Mouse (Mus musculus): Measurements from ENCODE around the gene Gm28230. TPM values are rescaled to one million over a fixed set of nuclear protein-coding genes. Genes with fewer than 3 reads are reported as not detected.

The Gm28230 gene
- total and polyA plus RNA-seq, 3 experiments = 0.89 to 1.7 (median 1.1) TPM

- H3K4me1 ChIP-seq (ENCODE audit: control insufficient read depth in 1 of 2, insufficient read depth in 2 of 2) = peaks cover 0 to 12% of the 10 kb centered on the region in 2 experiments; a peak in 2 of 4 replicates
- in situ Hi-C loops (cut with MboI; ENCODE audit: low pct_ligation_motif_present, low pct_unique_long_range_greater_than_20kb, low sequenced_read_pairs) = no loop called here
- H3K9ac ChIP-seq (ENCODE audit: insufficient read depth, low read depth) = no peak overlapping the region
- no peak for DNase-seq (ENCODE audit: extremely low read depth)
- dilution Hi-C loops (cut with MboI; ENCODE audit: extremely low pct_ligation_motif_present, extremely low pct_unique_long_range_greater_than_20kb, low sequenced_read_pairs) = no loop called here
- no peaks in the 10 kb centered on the region for H3K79me2 ChIP-seq (replicated peaks; ENCODE audit: control insufficient read depth, extremely low read depth, insufficient read depth, poor library complexity, severe bottlenecking)
- TF ChIP-seq CTCF (conservative IDR thresholded peaks at IDR 0.05 in 1 of 2, IDR thresholded peaks at IDR 0.05 in 1 of 2; ENCODE audit: low read depth in 2 of 2, low read length in 2 of 2) = no peak
- H3K9me3 ChIP-seq (replicated peaks; ENCODE audit: low read length) = peaks cover under 1% of the 10 kb centered on the region
- H3K4me3 ChIP-seq (replicated peaks in 1 of 3; ENCODE audit: low read depth in 2 of 3, low read length in 2 of 3, poor library complexity in 1 of 3) = no peak overlapping the region
- peaks cover under 1 to 7% of the 10 kb centered on the region in 2 experiments for H3K36me3 ChIP-seq (replicated peaks in 1 of 2; ENCODE audit: control insufficient read depth in 1 of 2, insufficient read depth in 1 of 2, low read length in 1 of 2)
- H3K4me2 ChIP-seq (ENCODE audit: insufficient read depth, low read depth, poor library complexity, severe bottlenecking) = no peak overlapping the region
- H3K27me3 ChIP-seq (replicated peaks) = no peaks in the 10 kb centered on the region
- H3K27ac ChIP-seq (ENCODE audit: insufficient read depth, low read depth) = no peak overlapping the region
Measured at GRCm38 (mm10) chr2:74751861-74752260, 25.3 kb downstream of the Gm28230 start.

- Histone ChIP-seq H3K36me3 (replicated peaks in 1 of 2; ENCODE audit: control insufficient read depth in 1 of 2, insufficient read depth in 1 of 2, low read length in 1 of 2) (peaks cover 0 to under 1% of the 10 kb centered on the region in 2 experiments), H3K27me3 (replicated peaks) (no peaks in the 10 kb centered on the region), H3K79me2 (replicated peaks; ENCODE audit: control insufficient read depth, extremely low read depth, insufficient read depth, poor library complexity, severe bottlenecking) (no peaks in the 10 kb centered on the region), H3K4me3 (replicated peaks in 1 of 3; ENCODE audit: low read depth in 2 of 3, low read length in 2 of 3, poor library complexity in 1 of 3) (no peak overlapping the region), H3K4me1 (ENCODE audit: control insufficient read depth in 1 of 2, insufficient read depth in 2 of 2) (peaks cover 0 to 12% of the 10 kb centered on the region in 2 experiments; a peak in 2 of 4 replicates), H3K9ac (ENCODE audit: insufficient read depth, low read depth) (no peak overlapping the region), H3K4me2 (ENCODE audit: insufficient read depth, low read depth, poor library complexity, severe bottlenecking) (no peak overlapping the region), H3K27ac (ENCODE audit: insufficient read depth, low read depth) (no peak overlapping the region), H3K9me3 (replicated peaks; ENCODE audit: low read length) (no peaks in the 10 kb centered on the region)
- no peak for DNase-seq (ENCODE audit: extremely low read depth)
- no peak for TF ChIP-seq CHD2 (IDR thresholded peaks at IDR 0.05; ENCODE audit: low read length)
- TF ChIP-seq TCF12 (IDR thresholded peaks at IDR 0.05; ENCODE audit: low read depth, low read length) = no peak
- TF ChIP-seq SIN3A (IDR thresholded peaks at IDR 0.05; ENCODE audit: low read length) = no peak
- no peak for TF ChIP-seq POLR2A (IDR thresholded peaks at IDR 0.05; ENCODE audit: low read depth, low read length)
- TF ChIP-seq MYC (IDR thresholded peaks at IDR 0.05; ENCODE audit: low read depth, low read length) = no peak
- no peak for TF ChIP-seq ELF1 (IDR thresholded peaks at IDR 0.05; ENCODE audit: low read depth, low read length)
- no peak for TF ChIP-seq JUN (IDR thresholded peaks at IDR 0.05; ENCODE audit: insufficient read depth, low read depth, low read length)
- TF ChIP-seq MXI1 (IDR thresholded peaks at IDR 0.05; ENCODE audit: low read depth, low read length) = no peak
- TF ChIP-seq NRF1 (IDR thresholded peaks at IDR 0.05; ENCODE audit: low read depth, low read length) = no peak
- TF ChIP-seq ZKSCAN1 (IDR thresholded peaks at IDR 0.05; ENCODE audit: borderline replicate concordance, low read depth, low read length) = no peak
- TF ChIP-seq E2F4 (IDR thresholded peaks at IDR 0.05; ENCODE audit: insufficient replicate concordance, low read depth, low read length) = no peak
- TF ChIP-seq MAZ (IDR thresholded peaks at IDR 0.05; ENCODE audit: low read depth, low read length) = no peak
- in situ Hi-C loops (cut with MboI; ENCODE audit: low pct_ligation_motif_present, low pct_unique_long_range_greater_than_20kb, low sequenced_read_pairs) (no loop called here), dilution Hi-C loops (cut with MboI; ENCODE audit: extremely low pct_ligation_motif_present, extremely low pct_unique_long_range_greater_than_20kb, low sequenced_read_pairs) (no loop called here)
Measured at GRCm38 (mm10) chr2:74752431-74753174, 26.1 kb downstream of the Gm28230 start.

GRCm38 (mm10) chr2:74753175-74753523 lies 26.6 kb downstream of the Gm28230 start:
- no peak overlapping the region for H3K4me2 ChIP-seq (ENCODE audit: insufficient read depth, low read depth, poor library complexity, severe bottlenecking)

More at GRCm38 (mm10) chr2:74753175-74753523, 26.6 kb downstream of the Gm28230 start:
- dilution Hi-C loops (cut with MboI; ENCODE audit: extremely low pct_ligation_motif_present, extremely low pct_unique_long_range_greater_than_20kb, low sequenced_read_pairs) = no loop called here
- Histone ChIP-seq H3K27ac (ENCODE audit: insufficient read depth, low read depth) (no peak overlapping the region), H3K36me3 (replicated peaks in 1 of 2; ENCODE audit: control insufficient read depth in 1 of 2, insufficient read depth in 1 of 2, low read length in 1 of 2) (no peaks in the 10 kb centered on the region), H3K4me1 (ENCODE audit: control insufficient read depth in 1 of 2, insufficient read depth in 2 of 2) (peaks cover 0 to 12% of the 10 kb centered on the region in 2 experiments; a peak in 2 of 4 replicates), H3K9me3 (replicated peaks; ENCODE audit: low read length) (no peaks in the 10 kb centered on the region), H3K27me3 (replicated peaks) (no peaks in the 10 kb centered on the region), H3K4me3 (replicated peaks in 1 of 3; ENCODE audit: low read depth in 2 of 3, low read length in 2 of 3, poor library complexity in 1 of 3) (no peak overlapping the region), H3K79me2 (replicated peaks; ENCODE audit: control insufficient read depth, extremely low read depth, insufficient read depth, poor library complexity, severe bottlenecking) (no peaks in the 10 kb centered on the region), H3K9ac (ENCODE audit: insufficient read depth, low read depth) (no peak overlapping the region)
- in situ Hi-C loops (cut with MboI; ENCODE audit: low pct_ligation_motif_present, low pct_unique_long_range_greater_than_20kb, low sequenced_read_pairs) = no loop called here
- TF ChIP-seq MXI1 (IDR thresholded peaks at IDR 0.05; ENCODE audit: low read depth, low read length) (no peak), ZC3H11A (IDR thresholded peaks at IDR 0.05; ENCODE audit: low read depth, low read length) (no peak), SIN3A (IDR thresholded peaks at IDR 0.05; ENCODE audit: low read length) (no peak), GABPA (IDR thresholded peaks at IDR 0.05; ENCODE audit: insufficient replicate concordance, low read depth, low read length) (no peak), MEF2A (IDR thresholded peaks at IDR 0.05; ENCODE audit: borderline replicate concordance, low read depth, low read length) (no peak), MAFK (IDR thresholded peaks at IDR 0.05; ENCODE audit: insufficient replicate concordance, low read length) (no peak)
- no peak for DNase-seq (ENCODE audit: extremely low read depth)
